Mouse (Mus musculus): Measurements from ENCODE around the gene Golga2. TPM values are rescaled to one million over a fixed set of nuclear protein-coding genes. Genes with fewer than 3 reads are reported as not detected.

Gene Golga2
- total and polyA plus RNA-seq, 3 experiments = 15.4 to 27.1 (median 23.0) TPM

DNA sequence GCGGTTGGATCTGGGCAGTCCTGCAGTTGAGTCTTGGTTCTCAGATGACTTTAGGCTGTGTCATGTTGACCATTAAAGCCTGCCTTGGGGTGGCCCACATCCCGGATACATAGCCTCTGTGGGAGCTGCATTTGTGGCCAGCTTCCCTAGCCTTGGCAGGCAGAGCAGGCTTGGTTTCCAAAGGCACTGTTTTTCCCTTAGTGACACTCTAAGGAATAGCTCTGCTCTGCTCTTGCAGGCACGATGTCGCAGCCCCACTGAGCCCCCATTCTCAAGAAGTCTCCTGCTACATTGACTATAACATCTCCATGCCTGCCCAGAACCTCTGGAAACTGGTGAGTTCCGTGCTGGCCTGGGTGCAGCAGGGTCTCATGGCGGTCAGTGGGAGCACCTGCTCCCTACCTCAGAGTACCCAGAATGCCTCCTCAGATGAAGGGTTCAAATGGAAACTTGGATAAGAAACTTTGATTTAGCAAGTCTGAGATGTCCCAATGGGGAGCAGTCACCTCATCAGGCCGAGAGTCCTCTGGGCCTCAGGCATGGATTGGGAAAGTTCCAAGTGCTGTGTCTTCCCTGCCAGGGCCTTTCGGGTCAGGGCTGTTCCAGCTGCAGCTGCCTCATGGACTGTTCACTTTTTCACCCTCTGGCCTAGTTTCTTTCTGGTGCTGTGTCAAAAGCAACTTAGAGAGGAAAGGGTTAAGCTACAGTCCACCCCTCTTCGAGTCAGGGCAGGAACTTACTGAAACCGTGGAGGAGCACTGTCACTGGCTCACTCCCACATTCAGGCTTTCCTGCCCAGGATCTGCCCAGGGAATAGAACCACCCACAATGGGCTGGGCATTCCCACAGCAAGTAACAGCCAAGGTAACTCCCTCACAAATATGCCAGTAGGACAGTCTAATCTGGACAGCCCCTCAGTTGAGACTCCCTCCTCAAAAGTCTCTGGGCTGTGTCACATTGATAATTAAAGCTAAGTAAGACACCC, 38.5 kb upstream of the Golga2 start:
- Histone ChIP-seq H3K36me3 (replicated peaks in 1 of 2; ENCODE audit: control insufficient read depth in 1 of 2, insufficient read depth in 1 of 2, low read length in 1 of 2) (peaks cover 73 to 96% of the 10 kb centered on the region in 2 experiments), H3K27me3 (replicated peaks) (no peaks in the 10 kb centered on the region), H3K4me3 (replicated peaks in 1 of 3; ENCODE audit: low read depth in 2 of 3, low read length in 2 of 3, poor library complexity in 1 of 3) (no peak overlapping the region), H3K27ac (ENCODE audit: insufficient read depth, low read depth) (no peak overlapping the region), H3K79me2 (replicated peaks; ENCODE audit: control insufficient read depth, extremely low read depth, insufficient read depth, poor library complexity, severe bottlenecking) (no peaks in the 10 kb centered on the region), H3K9ac (ENCODE audit: insufficient read depth, low read depth) (no peak overlapping the region), H3K9me3 (replicated peaks; ENCODE audit: low read length) (no peaks in the 10 kb centered on the region), H3K4me2 (ENCODE audit: insufficient read depth, low read depth, poor library complexity, severe bottlenecking) (no peak overlapping the region), H3K4me1 (ENCODE audit: control insufficient read depth in 1 of 2, insufficient read depth in 2 of 2) (no peaks in the 10 kb centered on the region)
- TF ChIP-seq MAZ (IDR thresholded peaks at IDR 0.05; ENCODE audit: low read depth, low read length) = no peak
- no peak for TF ChIP-seq RAD21 (IDR thresholded peaks at IDR 0.05; ENCODE audit: low read depth, low read length)
- TF ChIP-seq POLR2A (IDR thresholded peaks at IDR 0.05; ENCODE audit: low read depth, low read length) = no peak
- TF ChIP-seq E2F4 (IDR thresholded peaks at IDR 0.05; ENCODE audit: insufficient replicate concordance, low read depth, low read length) = no peak
- no peak for DNase-seq (ENCODE audit: extremely low read depth)
- in situ Hi-C loops (cut with MboI; ENCODE audit: low pct_ligation_motif_present, low pct_unique_long_range_greater_than_20kb, low sequenced_read_pairs) (no loop called here), dilution Hi-C loops (cut with MboI; ENCODE audit: extremely low pct_ligation_motif_present, extremely low pct_unique_long_range_greater_than_20kb, low sequenced_read_pairs) (no loop called here)

DNA sequence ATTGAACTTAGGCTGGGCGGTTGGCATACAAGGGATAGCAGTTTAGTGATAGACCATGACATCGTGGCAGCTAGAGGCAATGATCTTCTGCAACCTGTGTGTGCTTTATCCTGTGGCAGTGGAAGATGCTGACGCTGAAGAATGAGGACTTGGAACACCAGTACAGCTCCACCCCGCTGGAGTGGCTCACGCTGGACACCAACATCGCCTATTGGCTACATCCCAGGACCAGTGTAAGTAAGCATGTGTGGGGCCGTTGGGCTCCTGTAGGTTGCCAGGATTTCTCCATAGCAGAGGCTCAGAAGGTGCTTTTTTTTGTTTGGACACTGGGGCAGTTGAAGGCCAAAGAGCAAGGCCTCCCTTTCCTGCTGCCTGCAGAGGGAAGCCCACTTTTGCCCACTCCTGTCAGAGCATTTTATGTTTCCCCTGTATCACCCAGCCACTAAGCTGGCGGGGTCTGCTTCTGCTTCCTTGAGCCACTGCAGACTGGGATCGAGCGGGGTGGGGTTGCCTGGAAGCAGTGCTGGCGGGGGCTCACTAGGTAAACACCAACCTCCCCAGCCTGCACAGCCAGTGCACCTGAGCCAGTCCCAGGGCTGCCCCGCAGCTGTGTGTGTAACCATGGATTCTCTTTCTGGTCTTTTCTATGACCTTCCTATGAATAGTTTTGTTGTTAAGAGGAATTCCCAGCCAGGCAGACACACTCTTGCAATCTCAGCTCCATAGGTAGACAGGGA, 35.2 kb upstream of the Golga2 start:
- H3K9ac ChIP-seq (ENCODE audit: insufficient read depth, low read depth) = no peak overlapping the region

DNA sequence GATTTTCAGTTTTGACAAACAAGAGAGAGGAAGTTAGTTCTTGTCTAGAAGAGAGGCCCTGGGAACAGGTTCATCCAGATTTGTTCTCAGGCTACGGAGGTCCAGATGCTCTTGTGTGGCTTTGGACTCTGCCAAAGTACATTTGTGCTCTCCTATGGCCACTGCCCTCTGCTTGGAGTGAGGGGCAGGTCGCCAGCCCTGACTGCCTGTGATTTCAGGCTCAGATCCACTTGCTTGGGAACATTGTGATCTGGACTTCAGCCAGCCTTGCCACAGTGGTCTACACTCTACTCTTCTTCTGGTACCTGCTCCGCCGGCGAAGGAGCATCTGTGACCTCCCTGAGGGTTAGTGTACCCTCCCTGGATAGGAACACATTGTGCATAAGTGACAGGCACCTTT, 34.5 kb upstream of the Golga2 start:
- Histone ChIP-seq H3K9ac (ENCODE audit: insufficient read depth, low read depth) (no peak overlapping the region), H3K36me3 (replicated peaks in 1 of 2; ENCODE audit: control insufficient read depth in 1 of 2, insufficient read depth in 1 of 2, low read length in 1 of 2) (peaks cover 87 to 89% of the 10 kb centered on the region in 2 experiments), H3K27me3 (replicated peaks) (no peaks in the 10 kb centered on the region), H3K27ac (ENCODE audit: insufficient read depth, low read depth) (no peak overlapping the region), H3K79me2 (replicated peaks; ENCODE audit: control insufficient read depth, extremely low read depth, insufficient read depth, poor library complexity, severe bottlenecking) (no peaks in the 10 kb centered on the region), H3K9me3 (replicated peaks; ENCODE audit: low read length) (no peaks in the 10 kb centered on the region), H3K4me3 (replicated peaks in 1 of 3; ENCODE audit: low read depth in 2 of 3, low read length in 2 of 3, poor library complexity in 1 of 3) (no peak overlapping the region), H3K4me1 (ENCODE audit: control insufficient read depth in 1 of 2, insufficient read depth in 2 of 2) (no peaks in the 10 kb centered on the region), H3K4me2 (ENCODE audit: insufficient read depth, low read depth, poor library complexity, severe bottlenecking) (no peak overlapping the region)
- no peak for TF ChIP-seq MYC (IDR thresholded peaks at IDR 0.05; ENCODE audit: low read depth, low read length)
- TF ChIP-seq NRF1 (IDR thresholded peaks at IDR 0.05; ENCODE audit: low read depth, low read length) = no peak
- TF ChIP-seq E2F4 (IDR thresholded peaks at IDR 0.05; ENCODE audit: insufficient replicate concordance, low read depth, low read length) = no peak
- TF ChIP-seq SIN3A (IDR thresholded peaks at IDR 0.05; ENCODE audit: low read length) = no peak
- no peak for TF ChIP-seq HCFC1 (IDR thresholded peaks at IDR 0.05; ENCODE audit: low read depth, low read length)
- no peak for TF ChIP-seq SMC3 (IDR thresholded peaks at IDR 0.05; ENCODE audit: low read depth, low read length)
- TF ChIP-seq MAX (IDR thresholded peaks at IDR 0.05; ENCODE audit: low read length) = no peak
- in situ Hi-C loops (cut with MboI; ENCODE audit: low pct_ligation_motif_present, low pct_unique_long_range_greater_than_20kb, low sequenced_read_pairs) (no loop called here), dilution Hi-C loops (cut with MboI; ENCODE audit: extremely low pct_ligation_motif_present, extremely low pct_unique_long_range_greater_than_20kb, low sequenced_read_pairs) (no loop called here)
- DNase-seq (ENCODE audit: extremely low read depth) = no peak

More for the DNA sequence above, 35.2 kb upstream of the Golga2 start:
- peaks cover 84 to 89% of the 10 kb centered on the region in 2 experiments for H3K36me3 ChIP-seq (replicated peaks in 1 of 2; ENCODE audit: control insufficient read depth in 1 of 2, insufficient read depth in 1 of 2, low read length in 1 of 2)
- no peaks in the 10 kb centered on the region for H3K9me3 ChIP-seq (replicated peaks; ENCODE audit: low read length)
- H3K4me1 ChIP-seq (ENCODE audit: control insufficient read depth in 1 of 2, insufficient read depth in 2 of 2) = no peaks in the 10 kb centered on the region
- H3K27ac ChIP-seq (ENCODE audit: insufficient read depth, low read depth) = no peak overlapping the region
- no peaks in the 10 kb centered on the region for H3K27me3 ChIP-seq (replicated peaks)
- no peak overlapping the region for H3K4me2 ChIP-seq (ENCODE audit: insufficient read depth, low read depth, poor library complexity, severe bottlenecking)
- dilution Hi-C loops (cut with MboI; ENCODE audit: extremely low pct_ligation_motif_present, extremely low pct_unique_long_range_greater_than_20kb, low sequenced_read_pairs) = no loop called here
- DNase-seq (ENCODE audit: extremely low read depth) = no peak
- in situ Hi-C loops (cut with MboI; ENCODE audit: low pct_ligation_motif_present, low pct_unique_long_range_greater_than_20kb, low sequenced_read_pairs) = no loop called here
- no peak for TF ChIP-seq SIN3A (IDR thresholded peaks at IDR 0.05; ENCODE audit: low read length)
- TF ChIP-seq MAZ (IDR thresholded peaks at IDR 0.05; ENCODE audit: low read depth, low read length) = no peak
- no peak for TF ChIP-seq RCOR1 (conservative IDR thresholded peaks at IDR 0.05; ENCODE audit: low read depth, low read length)
- no peak for TF ChIP-seq CHD2 (IDR thresholded peaks at IDR 0.05; ENCODE audit: low read length)
- H3K79me2 ChIP-seq (replicated peaks; ENCODE audit: control insufficient read depth, extremely low read depth, insufficient read depth, poor library complexity, severe bottlenecking) = no peaks in the 10 kb centered on the region
- H3K4me3 ChIP-seq (replicated peaks in 1 of 3; ENCODE audit: low read depth in 2 of 3, low read length in 2 of 3, poor library complexity in 1 of 3) = no peak overlapping the region
